Mouse (Mus musculus) naive thymus-derived CD4-positive, alpha-beta T cell, adult 2 months (primary cell): ENCODE results near the gene Lrrc40.
"Not testable (repeated sequence)": the region's sequence is repeated elsewhere in the genome, so short reads cannot be mapped to it uniquely, and the experiment has no call there.

Experiments
- DNase-seq: peaks from one replicate; pipeline ENCODE4 v3.0.0-alpha.2; 2011; ENCODE audit warnings: low read depth

The Lrrc40 gene

DNA sequence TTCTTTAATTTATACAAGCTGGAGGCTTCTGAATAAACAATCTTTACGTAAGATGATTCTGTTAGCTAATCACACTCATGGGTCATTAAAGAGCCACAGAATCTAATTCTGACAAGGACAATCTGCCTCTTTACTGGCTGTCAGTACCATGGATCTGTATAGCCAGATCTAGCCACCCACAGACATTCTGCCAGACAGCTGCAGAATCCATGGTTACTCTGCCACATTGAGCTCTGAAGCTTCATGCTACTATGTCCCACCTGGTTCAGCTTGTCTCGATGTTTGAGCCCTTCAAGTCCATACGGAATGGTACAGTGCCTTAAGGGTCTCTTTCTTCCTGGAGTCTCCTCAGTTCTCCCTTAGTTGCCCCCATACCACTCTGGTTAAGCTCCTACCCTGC lies 55.1 kb downstream of the Lrrc40 start:
- DNase-seq = no peak

DNA sequence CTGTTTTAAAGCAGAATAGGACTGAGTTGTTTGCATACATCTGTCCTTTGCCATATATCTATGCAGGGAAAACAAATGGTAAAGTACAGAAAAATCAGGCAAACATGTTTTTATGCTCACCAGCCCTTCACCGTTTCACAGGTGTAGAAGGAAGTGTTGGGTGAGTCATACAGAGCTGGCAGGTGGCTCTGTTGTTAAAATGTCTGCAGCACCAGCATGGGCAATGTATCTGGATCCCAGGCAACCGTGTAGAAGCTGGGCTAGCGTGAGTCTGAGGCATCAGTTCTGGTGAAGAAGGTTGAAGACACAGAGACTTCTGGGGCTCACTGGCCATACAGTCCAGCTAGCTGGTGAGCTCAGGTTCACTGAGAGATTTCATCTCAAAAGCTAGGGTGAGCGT lies 57.5 kb downstream of the Lrrc40 start:
- DNase-seq = no peak

DNA sequence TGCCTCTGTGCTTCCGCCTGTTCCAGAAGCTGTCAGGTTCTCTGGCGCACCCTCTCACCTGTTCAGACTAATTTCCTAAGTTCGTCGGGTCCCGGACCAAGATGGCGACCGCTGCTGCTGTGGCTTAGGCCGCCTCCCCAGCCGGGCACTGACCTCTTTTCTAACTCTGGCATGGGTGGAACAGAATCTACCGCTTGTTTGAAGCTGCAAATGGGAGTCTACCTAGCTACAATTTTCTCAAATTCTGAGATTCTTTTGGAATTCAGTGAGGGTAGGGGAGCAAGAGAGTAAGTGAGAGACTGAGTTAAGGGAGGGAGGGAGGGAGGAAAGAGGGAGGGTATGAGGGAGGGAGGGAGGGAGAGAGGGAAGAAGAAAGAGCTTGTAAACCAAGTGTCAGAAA lies 65.6 kb downstream of the Lrrc40 start:
- not testable (repeated sequence) for DNase-seq

DNA sequence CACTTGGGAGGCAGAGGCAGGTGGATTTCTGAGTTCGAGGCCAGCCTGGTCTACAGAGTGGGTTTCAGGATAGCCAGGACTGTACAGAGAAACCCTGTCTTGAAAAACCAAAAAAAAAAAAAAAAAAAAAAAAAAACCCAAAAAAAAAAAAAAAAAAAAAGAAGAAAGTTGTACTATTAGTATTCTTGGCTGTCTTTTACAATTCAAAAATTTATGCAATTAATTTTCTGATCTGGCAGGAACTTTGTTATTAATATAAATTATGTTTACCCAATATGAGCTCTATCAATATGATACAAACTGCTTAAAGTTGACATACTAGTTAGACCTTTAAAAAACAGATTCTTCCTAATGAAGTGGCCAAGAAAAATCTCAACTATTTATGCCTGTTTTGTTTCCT lies 66.1 kb downstream of the Lrrc40 start:
- not testable (repeated sequence) for DNase-seq

DNA sequence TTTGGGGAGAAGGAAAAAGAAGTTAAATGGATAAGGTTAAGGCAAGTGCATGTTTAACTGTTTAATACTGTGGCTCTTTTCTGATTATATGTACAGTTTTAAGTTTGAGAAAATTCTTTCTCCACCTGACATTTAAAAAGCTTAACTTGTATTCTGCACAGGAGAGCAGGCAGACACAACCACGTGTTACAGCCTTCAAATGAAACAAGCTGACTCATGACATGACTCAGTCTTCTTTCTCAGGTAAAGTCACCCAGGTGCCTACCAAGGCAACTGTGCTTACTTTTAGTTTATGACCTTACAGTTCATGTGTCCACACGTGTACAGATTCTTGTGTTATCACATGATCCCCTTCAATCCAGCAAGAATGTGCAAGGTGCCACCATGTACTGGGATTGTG lies 67.0 kb downstream of the Lrrc40 start:
- no peak for DNase-seq

DNA sequence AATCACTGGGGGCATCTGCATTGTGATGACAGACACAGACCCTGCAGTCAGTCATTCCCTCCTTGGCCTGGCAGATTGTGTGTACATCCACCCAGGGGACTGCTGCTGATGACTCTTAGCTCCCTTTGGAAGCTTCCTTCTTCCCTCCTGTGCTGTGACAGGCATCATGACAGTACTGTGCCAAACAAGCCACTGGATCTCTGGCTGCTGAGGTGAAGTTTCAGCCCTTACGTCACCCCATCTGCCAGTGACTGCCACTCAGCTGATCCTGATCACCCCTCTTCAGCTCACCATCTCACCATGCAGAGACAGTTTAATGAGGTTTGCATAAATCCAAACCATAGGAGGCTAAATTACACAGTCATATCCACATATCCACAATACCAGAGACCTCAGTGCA lies 68.8 kb downstream of the Lrrc40 start:
- DNase-seq = no peak
